Mouse (Mus musculus) midbrain, postnatal 0 days (tissue): Measurements from ENCODE around the gene Olfr803. TPM values are rescaled to one million over a fixed set of nuclear protein-coding genes. Genes with fewer than 3 reads are reported as not detected.

ENCODE experiments used
- ATAC-seq: fragments of 200-750 bp; cut with Nextera tagmentation; 2 replicates; pipeline ENCODE4 v1.8.0; 2017; ENCODE audit warnings: moderate number of reproducible peaks, mild to moderate bottlenecking, moderate TSS enrichment, moderate library complexity; ENCODE audit not compliant: low FRiP score
- DNase-seq: peaks from one replicate; pipeline ENCODE4 v3.0.0-alpha.2; 2015; ENCODE audit warnings: low spot score
- H3K27ac ChIP-seq: fragments of 300-500 bp; sonication (generic); 2 replicates; pipeline ENCODE4 v1.5.1; 2014; ENCODE audit warnings: low read depth, mild to moderate bottlenecking, low read length, mixed read lengths
- H3K27me3 ChIP-seq: fragments of 300-500 bp; sonication (generic); 2 replicates; pipeline ENCODE4 v1.6.1; 2014; ENCODE audit warnings: low read length, control low read depth, mixed read lengths; ENCODE audit not compliant: insufficient read depth
- H3K36me3 ChIP-seq: fragments of 300-500 bp; sonication (generic); 2 replicates; pipeline ENCODE4 v1.6.1; 2014; ENCODE audit warnings: low read length, control low read depth, mixed read lengths; ENCODE audit not compliant: insufficient read depth
- H3K4me1 ChIP-seq: fragments of 300-500 bp; sonication (generic); 2 replicates; pipeline ENCODE4 v1.6.1; 2014; ENCODE audit warnings: mild to moderate bottlenecking, control low read depth, antibody characterized with exemption, low read length, mixed read lengths; ENCODE audit not compliant: insufficient read depth
- H3K4me2 ChIP-seq: fragments of 300-500 bp; sonication (generic); 2 replicates; pipeline ENCODE4 v1.6.1; 2014; ENCODE audit warnings: low read depth, mild to moderate bottlenecking, low read length, mixed read lengths; ENCODE audit not compliant: poor library complexity, severe bottlenecking
- H3K4me3 ChIP-seq: fragments of 300-500 bp; sonication (generic); 2 replicates; pipeline ENCODE4 v1.5.1; 2014; ENCODE audit warnings: low read depth, mild to moderate bottlenecking, low read length, moderate library complexity
- H3K9ac ChIP-seq: fragments of 300-500 bp; sonication (generic); replicated peaks from 2 replicates; pipeline ENCODE4 v1.6.1; 2014; ENCODE audit warnings: mild to moderate bottlenecking, low read length, moderate library complexity, mixed read lengths; ENCODE audit not compliant: poor library complexity, severe bottlenecking
- H3K9me3 ChIP-seq: fragments of 300-500 bp; sonication (generic); 2 replicates; pipeline ENCODE4 v1.6.1; 2016; ENCODE audit warnings: low read length, control low read depth
- CTCF ChIP-seq: IDR thresholded peaks from 2 replicates; pipeline ENCODE4 v1.5.1; 2016; ENCODE audit warnings: antibody characterized with exemption, mild to moderate bottlenecking
- WGBS: fragments of 180-500 bp; shearing (Covaris S2); extraction: QIAGEN DNeasy Blood & Tissue Kit; methylation state at CpG from one replicate; pipeline ENCODE4 v1.1.7; 2014; 5-methylcytosine and 5-hydroxymethylcytosine counted together
- microRNA-seq: library from miRNA; unstranded; fragments of <30 nt; microRNA quantifications from one replicate; pipeline ENCODE4, GENCODE M21; 2016; ENCODE audit warnings: borderline number of aligned reads
- polyA plus RNA-seq: library from polyadenylated mRNA; unstranded; fragments of >200 nt; fragmentation: Nextera tagmentation; extraction: Ambion mirVana; gene quantifications from 2 replicates; pipeline ENCODE4 v1.2.1, GENCODE M21; 2015
- total RNA-seq: library from RNA; depleted of rRNA; stranded (reverse); fragments of >200 nt; gene quantifications from 2 replicates; pipeline ENCODE4 v1.2.3, GENCODE M21; 2014; rRNA removed

The Olfr803 gene
- total and polyA plus RNA-seq, 2 experiments from 2014 or later: not detected

- Histone ChIP-seq H3K27ac (no peak within 1 kb of the TSS), H3K27me3 (no peaks in the 10 kb centered on the region), H3K4me3 (no peak within 1 kb of the TSS), H3K9me3 (no peaks in the 10 kb centered on the region), H3K9ac (no peak within 1 kb of the TSS), H3K36me3 (no peaks in the 10 kb centered on the region), H3K4me1 (no peaks in the 10 kb centered on the region), H3K4me2 (no peak within 1 kb of the TSS)
- DNase-seq: no peak
- TF ChIP-seq CTCF: no peak
- no peak for ATAC-seq
These were observed 36.7 kb downstream of the Olfr803 start, which contains the start of gene Olfr800 for GRCm38 (mm10) chr10:129657394-129657793. Gene Olfr800, plus strand, starts transcription at chr10:129657694.

GRCm38 (mm10) chr10:129651763-129652162, 42.3 kb downstream of the Olfr803 start:
- H3K4me1 ChIP-seq: no peaks in the 10 kb centered on the region
- H3K9me3 ChIP-seq: no peaks in the 10 kb centered on the region
- no peak for DNase-seq
- no peak for ATAC-seq
- 92% methylated on average over 1 of the region's 1 CpGs for WGBS
- no peak overlapping the region for H3K9ac ChIP-seq
- H3K27ac ChIP-seq: no peak overlapping the region
- H3K4me3 ChIP-seq: no peak overlapping the region
- no peak overlapping the region for H3K4me2 ChIP-seq
- H3K27me3 ChIP-seq: no peaks in the 10 kb centered on the region
- no peak for TF ChIP-seq CTCF
- no peaks in the 10 kb centered on the region for H3K36me3 ChIP-seq

Small RNA genes within 50 kb of the gene (microRNA-seq; reads per million reads assigned to microRNA genes)
- not detected for gene Gm24485

Other genes with a start within 250 kb of the Olfr803 start
- not detected in 2 replicates for gene Olfr787, start 232.4 kb downstream of the Olfr803 start, total RNA-seq
- not detected in 2 replicates for gene Olfr787, start 232.4 kb downstream of the Olfr803 start, polyA plus RNA-seq
- gene Olfr788, start 223.3 kb downstream of the Olfr803 start, total RNA-seq: not detected in 2 replicates
- gene Olfr788, start 223.3 kb downstream of the Olfr803 start, polyA plus RNA-seq: not detected in 2 replicates
- gene Olfr789, start 209.5 kb downstream of the Olfr803 start, total RNA-seq: not detected in 2 replicates
- gene Olfr789, start 209.5 kb downstream of the Olfr803 start, polyA plus RNA-seq: not detected in 2 replicates
- not detected in 2 replicates for gene Olfr790, start 195.8 kb downstream of the Olfr803 start, total RNA-seq
- gene Olfr790, start 195.8 kb downstream of the Olfr803 start, polyA plus RNA-seq: not detected in 2 replicates
- gene Olfr791, start 172.5 kb downstream of the Olfr803 start, total RNA-seq: not detected in 2 replicates
- not detected in 2 replicates for gene Olfr791, start 172.5 kb downstream of the Olfr803 start, polyA plus RNA-seq
- not detected in 2 replicates for gene Olfr792, start 155.1 kb downstream of the Olfr803 start, total RNA-seq
- not detected in 2 replicates for gene Olfr792, start 155.1 kb downstream of the Olfr803 start, polyA plus RNA-seq
- not detected in 2 replicates for gene Olfr794, start 126.6 kb downstream of the Olfr803 start, total RNA-seq
- not detected in 2 replicates for gene Olfr794, start 126.6 kb downstream of the Olfr803 start, polyA plus RNA-seq
- gene Olfr796, start 81.7 kb downstream of the Olfr803 start, total RNA-seq: not detected in 2 replicates
- gene Olfr796, start 81.7 kb downstream of the Olfr803 start, polyA plus RNA-seq: not detected in 2 replicates
- gene Olfr798, start 66.4 kb downstream of the Olfr803 start, total RNA-seq: not detected in 2 replicates
- not detected in 2 replicates for gene Olfr798, start 66.4 kb downstream of the Olfr803 start, polyA plus RNA-seq
- gene Olfr799, start 56.8 kb downstream of the Olfr803 start, total RNA-seq: not detected in 2 replicates
- gene Olfr799, start 56.8 kb downstream of the Olfr803 start, polyA plus RNA-seq: not detected in 2 replicates
- not detected in 2 replicates for gene Olfr800, start 36.6 kb downstream of the Olfr803 start, total RNA-seq
- not detected in 2 replicates for gene Olfr800, start 36.6 kb downstream of the Olfr803 start, polyA plus RNA-seq
- not detected in 2 replicates for gene Olfr801, start 20.4 kb downstream of the Olfr803 start, total RNA-seq
- not detected in 2 replicates for gene Olfr801, start 20.4 kb downstream of the Olfr803 start, polyA plus RNA-seq
- not detected in 2 replicates for gene Olfr802, start 6.1 kb downstream of the Olfr803 start, total RNA-seq
- gene Olfr802, start 6.1 kb downstream of the Olfr803 start, polyA plus RNA-seq: 0.04 and 0.11 TPM in 2 replicates
- gene Olfr804, start 8.9 kb upstream of the Olfr803 start, total RNA-seq: not detected in 2 replicates
- gene Olfr804, start 8.9 kb upstream of the Olfr803 start, polyA plus RNA-seq: not detected in 2 replicates
- gene Olfr805, start 35.1 kb upstream of the Olfr803 start, total RNA-seq: not detected in 2 replicates
- not detected in 2 replicates for gene Olfr805, start 35.1 kb upstream of the Olfr803 start, polyA plus RNA-seq
- not detected in 2 replicates for gene Olfr806, start 47.6 kb upstream of the Olfr803 start, total RNA-seq
- gene Olfr806, start 47.6 kb upstream of the Olfr803 start, polyA plus RNA-seq: not detected in 2 replicates
- gene Olfr807, start 63.5 kb upstream of the Olfr803 start, total RNA-seq: not detected in 2 replicates
- gene Olfr807, start 63.5 kb upstream of the Olfr803 start, polyA plus RNA-seq: not detected in 2 replicates
- not detected in 2 replicates for gene Olfr808, start 71.2 kb upstream of the Olfr803 start, total RNA-seq
- gene Olfr808, start 71.2 kb upstream of the Olfr803 start, polyA plus RNA-seq: not detected in 2 replicates
- not detected in 2 replicates for gene Olfr809, start 80.4 kb upstream of the Olfr803 start, total RNA-seq
- not detected in 2 replicates for gene Olfr809, start 80.4 kb upstream of the Olfr803 start, polyA plus RNA-seq
- not detected in 2 replicates for gene Olfr810, start 100.6 kb upstream of the Olfr803 start, total RNA-seq
- not detected in 2 replicates for gene Olfr810, start 100.6 kb upstream of the Olfr803 start, polyA plus RNA-seq
- not detected in 2 replicates for gene Olfr811, start 110.1 kb upstream of the Olfr803 start, total RNA-seq
- not detected in 2 replicates for gene Olfr811, start 110.1 kb upstream of the Olfr803 start, polyA plus RNA-seq
- gene Olfr812, start 151.8 kb upstream of the Olfr803 start, total RNA-seq: not detected in 2 replicates
- not detected in 2 replicates for gene Olfr812, start 151.8 kb upstream of the Olfr803 start, polyA plus RNA-seq
- not detected in 2 replicates for gene Olfr813, start 161.1 kb upstream of the Olfr803 start, total RNA-seq
- gene Olfr813, start 161.1 kb upstream of the Olfr803 start, polyA plus RNA-seq: not detected in 2 replicates
- gene Olfr814, start 185.6 kb upstream of the Olfr803 start, total RNA-seq: not detected in 2 replicates
- gene Olfr814, start 185.6 kb upstream of the Olfr803 start, polyA plus RNA-seq: not detected in 2 replicates
- gene Olfr815, start 211.6 kb upstream of the Olfr803 start, total RNA-seq: not detected in 2 replicates
- gene Olfr815, start 211.6 kb upstream of the Olfr803 start, polyA plus RNA-seq: not detected in 2 replicates
- not detected in 2 replicates for gene Olfr816, start 221.3 kb upstream of the Olfr803 start, total RNA-seq
- not detected in 2 replicates for gene Olfr816, start 221.3 kb upstream of the Olfr803 start, polyA plus RNA-seq